Mouse (Mus musculus) layer of hippocampus, adult 9-11 months (tissue): ENCODE results near the gene Cmtm1.
"Not testable (repeated sequence)": the region's sequence is repeated elsewhere in the genome, so short reads cannot be mapped to it uniquely, and the experiment has no call there.

ENCODE experiments used
- DNase-seq: peaks from one replicate; pipeline ENCODE4 v3.0.0; 2022

The Cmtm1 gene

DNA sequence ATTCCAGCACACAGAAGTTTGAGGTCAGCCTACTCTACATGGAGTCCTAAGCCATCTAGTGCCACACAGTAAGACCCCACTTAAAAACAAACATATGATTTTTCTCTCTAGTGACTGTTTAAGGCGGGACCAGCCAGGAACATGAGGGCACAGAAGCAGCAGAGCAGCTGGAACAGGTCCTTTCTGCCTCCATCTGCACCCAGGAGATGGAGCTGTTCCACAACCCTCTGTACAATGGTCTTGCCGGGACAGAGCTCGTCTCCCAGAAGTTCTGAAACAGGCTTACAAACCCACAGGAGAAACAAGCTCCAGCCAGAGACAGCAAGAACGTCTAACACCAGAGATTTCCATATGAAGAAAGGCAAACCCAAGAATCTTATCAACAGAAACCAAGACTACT lies 3.4 kb upstream of the Cmtm1 start:
- no peak for DNase-seq

DNA sequence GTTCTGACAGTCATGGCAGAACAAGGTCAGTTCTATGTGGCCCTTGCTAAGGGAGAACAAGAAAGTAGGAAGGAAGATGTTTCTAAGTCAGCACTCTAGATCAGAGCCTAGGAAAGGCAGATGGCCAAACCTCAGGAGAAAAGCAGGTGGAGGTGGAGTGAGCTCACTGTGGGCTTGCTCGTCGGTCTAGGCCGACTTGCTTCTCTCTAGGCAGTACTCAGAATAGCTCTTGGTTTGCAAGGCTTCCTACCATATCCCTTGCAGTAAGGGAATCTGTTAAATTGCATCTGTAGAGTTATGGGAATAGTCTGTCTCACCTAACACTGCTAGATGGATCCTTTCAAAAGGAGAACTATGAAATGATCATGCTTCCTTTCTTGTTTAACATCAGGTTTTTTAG lies 2.1 kb upstream of the Cmtm1 start:
- DNase-seq = not testable (repeated sequence)

DNA sequence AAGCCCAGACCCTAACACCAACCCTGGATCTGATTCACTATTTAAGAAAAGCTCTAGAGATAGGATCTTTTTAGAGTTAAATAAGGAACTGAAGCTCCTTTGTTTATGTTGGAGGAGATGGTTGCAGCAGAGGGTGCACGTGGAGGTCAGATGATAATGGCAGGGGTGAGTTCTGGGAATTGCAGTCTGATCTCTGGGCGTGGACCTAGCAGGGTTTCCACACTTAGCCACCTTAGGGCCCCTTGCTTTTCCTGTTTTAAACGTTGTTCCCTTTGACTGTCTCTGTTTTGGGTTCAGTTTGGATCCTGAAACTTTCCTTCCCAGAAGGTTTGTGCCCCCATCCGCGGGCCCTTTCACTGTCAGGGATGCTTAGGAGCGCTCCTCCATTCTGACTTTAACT lies 1.6 kb downstream of the Cmtm1 start:
- DNase-seq = not testable (repeated sequence)

DNA sequence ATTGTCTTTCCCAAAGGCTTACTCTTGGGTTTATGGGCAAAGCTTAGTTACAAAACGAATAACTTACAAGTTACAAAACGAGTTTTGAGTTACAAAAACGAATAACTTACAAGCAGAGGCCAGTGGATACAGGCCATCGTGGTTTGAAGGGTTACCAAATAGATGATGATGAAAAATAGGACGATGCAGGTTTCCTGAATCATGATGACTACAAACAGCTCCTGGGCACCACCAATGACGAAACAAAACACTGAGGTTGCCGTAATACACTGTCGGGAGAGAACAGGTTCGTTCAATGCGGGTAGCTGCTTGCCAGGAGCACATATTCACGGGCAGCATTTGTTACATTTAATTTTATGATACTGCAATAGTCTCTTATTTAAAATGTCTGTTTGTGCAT lies 5.0 kb downstream of the Cmtm1 start:
- no peak for DNase-seq

DNA sequence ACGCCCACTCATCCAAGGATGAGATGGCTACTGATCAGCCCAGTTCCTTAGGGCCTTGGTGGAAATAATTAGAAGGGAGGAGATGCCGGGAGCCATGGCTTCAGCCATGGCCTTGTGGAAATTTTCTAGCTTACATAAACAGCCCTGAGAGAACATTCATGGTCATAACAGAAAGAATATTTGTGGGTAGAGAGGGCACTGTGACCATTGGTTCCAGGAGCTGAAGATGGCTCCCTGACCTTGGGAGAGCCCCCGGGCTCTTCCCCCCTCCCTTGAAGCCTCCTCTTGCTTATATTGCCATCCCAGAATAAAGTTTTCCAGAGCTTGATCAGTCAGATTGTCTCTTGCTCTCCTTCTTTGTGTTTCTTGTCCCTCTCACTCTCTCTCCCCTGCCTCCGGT lies 7.4 kb downstream of the Cmtm1 start:
- DNase-seq = not testable (repeated sequence)

DNA sequence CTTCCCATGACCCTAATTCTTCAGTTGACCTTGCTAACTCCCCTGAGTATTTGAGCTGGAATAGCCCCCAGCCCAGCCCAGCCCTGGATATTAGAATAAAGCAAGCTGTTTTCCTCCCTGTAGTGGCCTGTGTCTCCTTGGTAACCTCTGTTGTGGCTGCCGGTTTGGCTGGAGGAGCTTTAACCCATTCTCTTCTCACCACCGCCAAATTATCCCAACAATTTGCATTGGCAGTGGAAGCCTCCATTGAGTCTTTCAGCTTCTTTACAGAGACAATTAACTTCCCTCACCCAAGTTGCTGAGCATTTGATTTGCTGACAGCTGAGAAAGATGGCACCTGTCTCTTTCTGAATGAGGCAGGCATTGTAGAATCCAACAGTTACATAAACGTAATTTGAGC lies 8.4 kb downstream of the Cmtm1 start:
- not testable (repeated sequence) for DNase-seq

DNA sequence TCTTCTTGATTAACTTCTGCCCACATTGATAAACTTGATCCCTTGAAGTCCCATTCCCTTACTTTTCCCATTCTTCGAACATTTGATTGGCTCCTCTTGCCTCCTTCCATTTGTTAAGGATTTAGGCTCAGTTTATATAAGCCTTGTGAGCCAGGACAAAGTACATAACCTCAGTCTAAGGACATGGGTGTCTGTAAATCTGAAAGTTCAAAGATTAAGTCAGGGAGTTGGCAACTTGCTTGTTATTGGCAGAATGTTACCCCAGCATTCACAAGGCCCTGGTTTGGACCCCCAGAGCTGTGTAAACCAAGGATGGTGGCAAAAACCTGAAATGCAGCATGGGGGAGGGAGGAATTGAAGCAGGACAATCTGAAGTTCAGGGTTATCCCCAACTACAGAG lies 15.5 kb downstream of the Cmtm1 start:
- DNase-seq = no peak

DNA sequence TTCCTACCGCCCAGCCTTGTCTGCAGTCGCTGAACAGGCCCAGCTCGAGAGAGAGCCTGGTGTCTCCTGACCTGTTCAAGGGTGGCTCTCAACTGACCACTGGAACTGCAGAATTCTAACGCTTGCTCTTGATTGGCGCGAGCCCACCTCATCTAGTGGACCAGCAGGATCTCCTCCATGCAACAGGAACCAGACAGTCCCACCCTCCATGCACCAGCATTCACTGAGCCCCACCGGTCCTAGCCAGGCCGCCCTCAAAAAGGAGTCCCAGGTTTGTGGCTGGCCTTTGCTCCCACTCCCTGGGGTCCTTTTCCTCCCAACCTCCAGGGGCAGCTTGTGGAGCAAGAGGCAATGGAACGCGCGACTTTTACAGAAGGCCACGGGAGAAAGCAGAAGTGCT lies 16.9 kb downstream of the Cmtm1 start, which contains the start of gene Cmtm2a:
Cmtm2a (minus strand) TSS at position 101 of the 400 bp plus-strand sequence.
- DNase-seq = not testable (repeated sequence)

DNA sequence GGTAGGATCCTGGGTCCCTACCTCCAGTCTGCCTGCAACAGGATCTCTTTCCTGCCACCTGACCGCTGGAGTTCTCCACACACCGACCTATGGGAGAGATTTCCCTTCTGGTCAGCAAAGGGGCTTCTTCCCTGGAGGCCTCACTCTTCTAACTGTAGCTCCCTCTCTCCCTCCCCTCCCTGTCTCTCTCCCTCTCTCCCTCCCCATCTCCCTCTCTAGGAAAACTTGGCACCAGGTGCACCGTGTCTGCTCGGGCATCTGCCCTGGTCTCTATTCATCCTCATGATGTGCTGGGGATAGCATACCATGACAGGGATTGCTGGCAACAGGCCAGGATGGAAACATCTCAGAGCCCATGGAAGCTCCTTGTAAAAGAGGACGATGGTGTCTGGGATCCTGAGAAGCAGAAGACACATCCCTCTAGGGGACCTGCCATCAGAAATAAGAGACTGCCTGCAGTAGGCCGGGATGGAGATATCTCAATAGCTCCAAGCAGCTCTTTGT lies 41.0 kb downstream of the Cmtm1 start:
- DNase-seq = no peak

DNA sequence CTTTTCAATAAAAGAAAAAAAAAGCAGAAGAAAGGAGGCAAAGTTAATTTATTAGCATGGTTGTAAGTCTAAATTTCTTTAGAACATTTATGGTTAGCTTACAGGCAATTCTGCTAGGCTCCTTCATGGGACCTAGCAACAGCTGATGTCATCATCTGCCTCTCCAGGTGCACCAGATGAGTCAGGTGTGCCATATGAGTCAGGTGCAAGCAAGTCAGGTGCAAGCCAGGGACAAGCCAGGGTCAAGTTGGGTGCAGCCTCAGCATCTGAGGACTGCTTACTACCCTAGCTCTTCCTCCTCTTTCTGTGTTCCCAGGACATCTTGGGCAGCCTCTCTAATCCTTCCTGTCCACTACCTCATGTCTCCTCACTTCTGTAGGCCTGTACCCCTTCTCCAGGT lies 41.6 kb downstream of the Cmtm1 start:
- no peak for DNase-seq

DNA sequence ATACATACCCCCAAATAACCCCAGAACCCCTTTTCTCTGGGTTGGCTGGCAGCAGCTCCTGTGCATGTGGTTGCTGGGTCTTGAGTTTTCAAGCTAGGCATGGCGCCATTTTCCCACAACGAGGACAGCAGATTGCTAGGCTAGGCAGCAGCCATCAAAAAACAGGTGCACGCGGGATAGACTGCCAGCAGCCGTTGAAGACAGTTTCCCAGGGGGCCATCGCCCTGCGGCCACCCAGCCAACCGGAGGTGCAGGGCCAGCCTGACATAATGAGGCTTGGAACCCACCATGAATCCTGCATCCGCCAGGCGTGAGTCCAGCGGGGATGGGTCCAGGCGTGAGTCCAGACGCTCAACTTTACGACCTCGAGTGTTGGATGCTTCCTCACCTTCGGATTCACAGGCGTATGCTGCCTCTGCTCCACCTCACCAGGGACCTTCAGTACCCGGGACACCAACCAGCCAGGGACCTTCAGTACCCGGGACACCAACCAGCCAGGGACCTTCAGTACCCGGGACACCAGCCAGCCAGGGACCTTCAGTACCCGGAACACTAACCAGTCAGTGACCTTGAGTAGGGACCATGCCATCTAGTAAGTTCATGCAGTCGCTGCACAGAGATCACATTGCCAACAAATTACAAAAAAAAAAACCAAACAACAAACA lies 45.5 kb downstream of the Cmtm1 start:
- not testable (repeated sequence) for DNase-seq

DNA sequence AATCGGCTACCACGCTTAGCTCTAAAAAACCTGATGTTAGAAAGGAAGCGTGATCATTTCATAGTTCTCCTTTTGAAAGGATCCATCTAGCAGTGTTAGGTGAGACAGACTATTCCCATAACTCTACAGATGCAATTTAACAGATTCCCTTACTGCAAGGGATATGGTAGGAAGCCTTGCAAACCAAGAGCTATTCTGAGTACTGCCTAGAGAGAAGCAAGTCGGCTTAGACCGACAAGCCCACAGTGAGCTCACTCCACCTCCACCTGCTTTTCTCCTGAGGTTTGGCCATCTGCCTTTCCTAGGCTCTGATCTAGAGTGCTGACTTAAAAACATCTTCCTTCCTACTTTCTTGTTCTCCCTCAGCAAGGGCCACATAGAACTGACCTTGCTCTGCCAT lies 48.1 kb downstream of the Cmtm1 start:
- DNase-seq = not testable (repeated sequence)

DNA sequence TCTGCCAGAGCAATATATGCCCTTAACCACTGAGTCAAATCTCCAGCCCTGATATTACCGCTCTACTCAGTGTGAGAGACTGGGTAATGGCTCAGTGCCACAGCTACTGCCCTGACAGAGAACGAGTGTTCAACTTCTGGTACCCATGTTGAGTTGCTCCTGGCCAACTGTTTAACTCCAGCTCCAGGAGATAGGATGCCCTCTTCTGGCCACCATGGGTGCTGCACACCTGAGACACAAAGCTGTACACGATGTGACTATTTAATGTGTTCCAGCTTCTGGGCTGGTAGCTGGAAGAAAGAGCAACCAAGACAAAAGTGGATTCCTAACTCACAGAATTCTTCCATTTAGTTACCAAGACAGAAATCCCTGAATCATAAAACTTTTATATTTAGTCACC lies 56.9 kb downstream of the Cmtm1 start:
- DNase-seq = no peak

DNA sequence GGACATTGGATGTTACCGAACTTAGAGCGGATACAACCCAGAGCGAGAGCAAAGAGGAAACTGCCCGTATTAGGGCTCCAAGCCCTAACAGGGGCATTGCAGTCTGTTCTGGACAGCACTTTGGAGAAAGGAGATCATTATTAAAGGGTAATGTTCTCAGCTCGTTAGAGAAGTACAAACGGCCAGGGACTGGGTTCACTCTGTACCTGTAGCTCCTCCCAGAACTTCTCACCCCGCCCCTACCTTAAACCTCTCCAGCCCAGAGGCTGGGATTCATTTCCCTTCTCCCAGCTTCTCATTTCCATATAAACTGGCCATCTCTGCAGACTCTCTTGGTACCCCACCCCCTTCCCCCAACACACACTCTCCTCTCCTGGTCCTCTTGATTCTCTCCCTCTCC lies 58.5 kb downstream of the Cmtm1 start:
- DNase-seq = no peak

DNA sequence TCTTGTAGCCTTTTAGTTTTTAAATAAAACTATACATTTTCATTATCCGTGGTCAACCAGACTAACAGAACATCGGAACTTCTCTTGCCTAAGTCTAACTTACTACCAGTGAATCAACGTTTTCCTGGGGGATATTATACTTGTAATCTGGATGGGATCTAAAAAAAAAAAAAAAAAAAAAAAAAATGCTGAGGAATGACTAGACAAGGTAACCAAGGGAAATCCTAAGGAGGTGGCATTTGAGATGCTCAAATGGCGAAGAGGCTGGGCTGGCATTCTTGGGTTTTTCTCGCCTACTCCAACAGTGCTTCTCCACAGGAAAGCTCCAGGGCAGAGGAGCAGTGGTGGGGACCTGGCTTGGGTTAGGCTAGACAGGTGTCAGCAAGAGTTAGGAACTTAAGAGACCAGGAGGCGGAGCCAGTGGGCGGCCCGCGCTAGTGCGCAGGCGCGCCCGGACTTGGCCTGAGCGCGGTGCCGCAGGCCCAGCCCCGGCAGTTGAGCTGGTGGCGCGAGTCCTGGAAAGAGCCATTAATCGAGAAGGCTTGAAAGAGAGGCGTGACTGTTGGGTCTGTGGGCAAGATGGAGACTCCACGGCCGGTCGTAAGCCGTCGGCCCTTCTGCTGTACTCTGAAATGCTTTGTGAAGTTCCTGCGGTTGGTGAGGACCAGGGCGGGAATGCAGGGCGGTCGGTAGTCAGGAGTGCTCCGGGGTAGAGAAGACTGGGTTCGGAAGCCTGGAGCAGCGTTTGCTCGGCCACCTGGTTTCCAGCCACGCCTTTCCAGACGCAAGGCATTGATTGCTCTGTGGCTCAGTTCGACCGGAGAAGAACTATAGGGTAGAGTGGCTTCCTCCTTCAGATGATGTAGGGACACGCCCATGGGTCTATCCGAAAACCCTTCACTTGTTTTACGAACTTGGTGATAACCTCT lies 59.2 kb downstream of the Cmtm1 start, which contains the start of gene Cklf:
Cklf (plus strand) TSS at position 423 of the 929 bp plus-strand sequence.
- peak; percentile 73 for DNase-seq

DNA sequence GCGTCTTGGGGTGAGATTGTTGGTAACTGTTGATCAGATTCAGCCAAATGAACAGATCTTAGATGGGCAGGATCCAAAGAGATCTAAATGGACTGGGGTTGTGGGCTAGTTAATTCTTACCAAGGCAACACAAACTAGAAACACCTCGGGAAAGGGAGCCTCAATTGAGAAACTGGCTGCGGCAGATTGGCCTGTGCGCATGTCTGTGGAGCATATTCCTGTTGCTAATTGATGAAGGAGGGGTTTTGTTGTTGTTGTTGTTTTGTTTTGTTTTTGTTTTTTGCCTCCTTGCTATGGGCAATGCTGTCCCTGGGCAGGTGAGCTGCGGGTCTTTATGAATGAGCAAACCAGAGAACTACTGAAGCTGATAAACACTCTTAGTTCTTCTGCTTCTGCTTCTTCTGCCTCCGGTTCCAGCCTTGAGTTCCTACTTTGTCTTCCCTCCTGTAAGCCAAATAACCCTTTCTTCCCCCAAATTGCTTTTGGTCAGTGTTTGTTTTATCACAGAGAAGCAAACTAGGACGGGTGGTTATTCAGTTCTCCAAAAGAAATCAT lies 60.4 kb downstream of the Cmtm1 start:
- DNase-seq = no peak

DNA sequence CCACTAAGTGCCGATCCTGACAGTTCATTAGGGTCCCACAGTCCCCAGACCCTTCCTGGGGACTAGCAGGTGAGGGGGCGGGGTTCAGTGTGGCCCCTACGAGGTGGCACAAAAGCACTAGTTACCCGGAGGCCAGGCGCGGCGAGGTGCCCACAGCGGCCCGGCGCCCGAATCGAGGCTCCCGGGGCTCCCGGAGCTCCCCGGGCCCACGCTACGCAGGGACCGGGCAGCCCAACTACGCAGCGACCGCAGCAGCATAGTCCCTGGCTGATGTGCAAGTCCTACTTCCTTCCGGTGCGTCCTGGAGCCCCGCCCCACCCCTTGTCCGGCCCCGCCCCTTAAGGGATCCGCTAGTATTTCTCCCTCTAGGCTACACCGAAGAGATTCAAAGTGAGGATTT lies 61.7 kb downstream of the Cmtm1 start, which contains the start of gene Tk2:
Tk2 (minus strand) TSS at position 283 of the 400 bp plus-strand sequence.
- peak; percentile 76 for DNase-seq

DNA sequence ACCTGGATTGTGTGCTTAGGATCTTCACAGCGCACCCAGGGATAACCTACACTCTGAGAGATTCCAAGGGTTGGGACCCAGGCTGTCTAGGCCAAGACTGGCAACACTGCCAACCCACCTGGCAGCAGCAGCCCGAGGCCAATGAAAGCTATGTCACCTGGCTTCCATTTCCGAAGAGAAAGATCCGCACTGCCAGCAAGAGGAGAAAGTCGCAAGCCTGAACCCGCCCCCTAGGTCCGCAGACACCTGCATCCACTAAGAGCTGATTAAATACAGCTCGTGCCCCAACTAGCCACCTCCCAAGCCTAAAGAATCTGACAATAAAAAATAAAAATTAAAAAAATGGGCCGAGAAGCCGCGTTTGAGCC lies 62.1 kb downstream of the Cmtm1 start:
- DNase-seq = peak; percentile 11

DNA sequence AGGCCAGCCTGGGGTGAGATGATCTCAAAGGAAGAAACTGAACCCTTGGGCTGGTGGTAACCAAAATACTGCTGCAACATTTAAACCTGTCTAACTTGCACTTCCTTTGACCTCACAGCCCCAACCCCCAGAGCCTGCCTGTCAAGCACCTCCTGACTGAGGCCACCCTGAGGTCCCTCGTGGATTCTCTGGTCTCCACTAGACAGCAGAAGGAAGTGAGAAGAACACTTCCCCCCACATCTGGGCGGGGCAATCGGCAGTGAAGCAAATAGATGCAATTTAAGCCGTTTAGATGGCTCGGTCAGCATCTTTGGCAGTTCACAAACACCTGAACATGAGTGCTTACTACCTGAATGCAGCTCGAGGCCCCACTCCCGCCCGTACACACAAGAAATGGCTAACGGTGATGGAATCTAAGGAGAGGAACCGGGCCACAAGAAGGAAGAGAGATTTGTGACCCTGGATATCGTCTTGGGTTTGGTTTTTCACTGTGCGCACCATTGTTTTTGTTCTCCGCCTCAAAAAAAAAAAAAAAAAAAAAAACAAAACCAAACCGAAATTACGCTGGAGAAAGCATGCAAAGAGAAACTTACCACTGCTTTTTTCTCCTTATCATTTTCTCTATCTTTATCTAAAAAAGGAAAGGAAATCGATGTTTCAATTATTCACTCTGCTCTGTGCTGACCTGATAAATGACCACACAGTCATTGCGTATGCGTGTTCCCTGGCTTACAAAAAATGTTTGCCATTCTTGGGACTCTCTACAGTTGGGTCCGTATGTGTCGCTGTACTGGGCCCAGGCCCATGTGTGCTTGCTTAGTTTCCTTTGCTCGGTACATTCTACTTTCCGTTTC lies 62.7 kb downstream of the Cmtm1 start:
- peak; percentile 48 for DNase-seq

DNA sequence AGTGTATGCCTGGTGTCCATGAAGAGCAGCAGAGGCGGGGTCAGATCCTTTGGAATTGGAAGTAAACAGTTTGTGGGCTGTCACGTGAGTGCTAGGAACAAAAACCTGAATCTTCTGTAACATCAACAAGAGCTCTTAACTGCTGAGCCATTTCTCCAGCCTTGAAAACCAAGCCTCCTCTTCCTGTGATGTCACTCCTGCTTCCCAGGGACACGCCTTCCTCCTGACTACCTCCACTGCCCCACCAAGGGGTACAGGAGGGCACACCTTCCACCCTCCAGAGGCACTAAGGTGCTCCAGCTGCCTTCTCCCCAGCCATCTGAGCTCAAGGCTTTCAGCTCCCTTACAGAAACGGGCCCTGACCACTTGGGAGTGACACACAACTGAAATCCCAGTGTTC lies 63.3 kb downstream of the Cmtm1 start:
- no peak for DNase-seq
